Mouse (Mus musculus): Measurements from ENCODE around the gene Hspa4l.

DNA sequence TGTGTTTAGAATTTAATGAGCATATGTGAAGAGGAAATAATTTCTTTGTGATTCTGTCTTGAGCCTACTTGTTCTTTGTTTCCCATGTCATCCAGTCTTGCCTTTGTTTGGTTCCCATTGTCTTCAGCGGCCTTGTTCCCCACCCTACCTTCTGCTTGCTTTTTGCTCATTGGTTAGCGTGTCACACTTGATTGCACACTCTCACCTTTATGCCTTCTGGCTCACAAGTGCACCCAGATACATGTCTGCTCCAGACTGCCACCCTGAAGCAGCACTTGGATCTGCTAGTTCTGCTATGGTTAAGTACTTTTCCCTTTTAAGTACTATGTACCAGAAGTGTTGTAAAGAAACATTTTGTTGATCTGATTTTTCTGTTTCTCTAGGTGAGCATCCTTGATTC is 65.6 kb downstream of the Hspa4l start:
- TF ChIP-seq CTCF (IDR thresholded peaks at IDR 0.05; ENCODE audit: low read depth) (no peak), EP300 (IDR thresholded peaks at IDR 0.05; ENCODE audit: low read depth) (no peak)
